Mouse (Mus musculus) neutrophil, adult 5-6 weeks (primary cell): Measurements from ENCODE around the gene 1700019A02Rik. TPM values are rescaled to one million over a fixed set of nuclear protein-coding genes. Genes with fewer than 3 reads are reported as not detected.

Experiments used
- ATAC-seq: fragments of 151-379, 151-347 bp; 2 replicates; pipeline ENCODE4 v1.8.0; 2017; ENCODE audit warnings: mild to moderate bottlenecking, moderate TSS enrichment; ENCODE audit not compliant: insufficient number of reproducible peaks, poor library complexity, low FRiP score, severe bottlenecking; ENCODE audit errors: extremely low read depth
- total RNA-seq: library from RNA; stranded (forward); fragments of 200-1000 nt; gene quantifications from 2 replicates; pipeline ENCODE4 v1.2.3, GENCODE M21; 2017

The 1700019A02Rik gene
- not detected in 2 replicates for total RNA-seq

GRCm38 (mm10) chr1:53187536-53187935 is at the start of gene 1700019A02Rik:
Gene 1700019A02Rik (minus strand): TSS chr1:53187636.
- ATAC-seq = no peak

- ATAC-seq = no peak
Measured at GRCm38 (mm10) chr1:53226063-53226462, 38.6 kb upstream of the 1700019A02Rik start.

- ATAC-seq = no peak
Measured at GRCm38 (mm10) chr1:53225616-53226015, 38.2 kb upstream of the 1700019A02Rik start.

GRCm38 (mm10) chr1:53224775-53225174 is 37.3 kb upstream of the 1700019A02Rik start:
- ATAC-seq = no peak

- ATAC-seq = no peak
Measured at GRCm38 (mm10) chr1:53210136-53210535, 22.7 kb upstream of the 1700019A02Rik start.

GRCm38 (mm10) chr1:53203902-53204301 is 16.5 kb upstream of the 1700019A02Rik start:
- ATAC-seq = no peak

- no peak for ATAC-seq
Measured at GRCm38 (mm10) chr1:53201630-53202199, 14.3 kb upstream of the 1700019A02Rik start.

GRCm38 (mm10) chr1:53194536-53194935 is 7.1 kb upstream of the 1700019A02Rik start:
- no peak for ATAC-seq

GRCm38 (mm10) chr1:53191234-53191633 is 3.8 kb upstream of the 1700019A02Rik start:
- no peak for ATAC-seq

GRCm38 (mm10) chr1:53189620-53190019 is 2.2 kb upstream of the 1700019A02Rik start:
- no peak for ATAC-seq

- ATAC-seq = no peak
Measured at GRCm38 (mm10) chr1:53186301-53186700, 1.1 kb downstream of the 1700019A02Rik start.

GRCm38 (mm10) chr1:53157715-53158114 is 29.7 kb downstream of the 1700019A02Rik start:
- ATAC-seq = no peak

GRCm38 (mm10) chr1:53123066-53123465 is 64.4 kb downstream of the 1700019A02Rik start:
- no peak for ATAC-seq

GRCm38 (mm10) chr1:53110561-53110960 is 76.9 kb downstream of the 1700019A02Rik start:
- ATAC-seq = no peak

Other genes with a start within 250 kb of the 1700019A02Rik start
- gene 1700019D03Rik, start 167.5 kb downstream of the 1700019A02Rik start, total RNA-seq = 0.74 and 0.81 TPM in 2 replicates
- not detected in 2 replicates for gene Mstn, start 126.0 kb downstream of the 1700019A02Rik start, total RNA-seq
- 11.6 and 16.1 TPM in 2 replicates for gene Pms1, start 109.4 kb upstream of the 1700019A02Rik start, total RNA-seq
- gene Ormdl1, start 109.5 kb upstream of the 1700019A02Rik start, total RNA-seq = 27.5 and 27.9 TPM in 2 replicates
- gene Gm28778, start 109.5 kb upstream of the 1700019A02Rik start, total RNA-seq = not detected in 2 replicates
- 17.2 and 21.6 TPM in 2 replicates for gene Osgepl1, start 126.0 kb upstream of the 1700019A02Rik start, total RNA-seq
- gene Asdurf, start 165.0 kb upstream of the 1700019A02Rik start, total RNA-seq = 90.8 and 105 TPM in 2 replicates
- 0.25 TPM in 1 of 2 replicates, not detected in the other for gene Gm28551, start 165.0 kb upstream of the 1700019A02Rik start, total RNA-seq
- gene Asnsd1, start 165.1 kb upstream of the 1700019A02Rik start, total RNA-seq = 82.7 and 99.2 TPM in 2 replicates